Mouse (Mus musculus): ENCODE measurements around the gene BC107364.

GRCm38 (mm10) chr3:96474909-96475655 is 23.0 kb upstream of the BC107364 start:
- no peak for TF ChIP-seq POLR2A (IDR thresholded peaks at IDR 0.05; ENCODE audit: low read depth, low read length)
- no peak for TF ChIP-seq CTCF (IDR thresholded peaks at IDR 0.05; ENCODE audit: extremely low read depth, insufficient read depth, insufficient read length, insufficient replicate concordance)

Measured in spleen, adult 2 months (tissue).